Mouse (Mus musculus) adrenal gland, postnatal 36 days (tissue): ENCODE data around the gene Prkra. TPM values are rescaled to one million over a fixed set of nuclear protein-coding genes. Genes with fewer than 3 reads are reported as not detected.

Experiments used
- total RNA-seq, 2 experiments: library from RNA; stranded (reverse); gene quantifications; 2 replicates each; pipeline ENCODE4 v1.2.3; 2021

Gene Prkra
- total RNA-seq, 2 experiments from 2014 or later = 22.0 to 32.0 TPM

Other genes with a start within 250 kb of the Prkra start
- 10 to 100 TPM; 26.2 to 28.5 TPM for gene Osbpl6, start 241.5 kb downstream of the Prkra start, total RNA-seq
- gene Pjvk, start 461 bp upstream of the Prkra start, total RNA-seq = under 1 TPM; 0.26 to 0.40 TPM
- 10 to 100 TPM; 20.7 to 25.7 TPM for gene Fkbp7, start 25.1 kb upstream of the Prkra start, total RNA-seq
- 10 to 100 TPM; 49.6 to 54.7 TPM for gene Plekha3, start 27.3 kb upstream of the Prkra start, total RNA-seq